Mouse (Mus musculus): ENCODE results near the gene Dad1. TPM values are rescaled to one million over a fixed set of nuclear protein-coding genes. Genes with fewer than 3 reads are reported as not detected.

The Dad1 gene
- total RNA-seq, 4 experiments from 2014 or later = 107 to 132 (median 119) TPM

GRCm38 (mm10) chr14:54225725-54226124 lies 28.2 kb downstream of the Dad1 start:
- no peak for DNase-seq (ENCODE audit: low spot score in 2 of 2)

- no peak for DNase-seq (ENCODE audit: low spot score in 2 of 2)
These were observed 29.1 kb downstream of the Dad1 start for GRCm38 (mm10) chr14:54224484-54225467.

- DNase-seq (ENCODE audit: low spot score in 2 of 2) = no peak
These were observed 29.9 kb downstream of the Dad1 start for GRCm38 (mm10) chr14:54224064-54224417.

GRCm38 (mm10) chr14:54223315-54224063 lies 30.4 kb downstream of the Dad1 start:
- no peak for DNase-seq (ENCODE audit: low spot score in 2 of 2)

- DNase-seq (ENCODE audit: low spot score in 2 of 2) = no peak
These were observed 31.6 kb downstream of the Dad1 start for GRCm38 (mm10) chr14:54222289-54222727.

- no peak for DNase-seq (ENCODE audit: low spot score in 2 of 2)
These were observed 32.3 kb downstream of the Dad1 start for GRCm38 (mm10) chr14:54221641-54222040.

GRCm38 (mm10) chr14:54220726-54221494 lies 33.0 kb downstream of the Dad1 start:
- DNase-seq (ENCODE audit: low spot score in 2 of 2) = no peak

GRCm38 (mm10) chr14:54219849-54220248 lies 34.1 kb downstream of the Dad1 start:
- DNase-seq (ENCODE audit: low spot score in 2 of 2) = no peak

- DNase-seq (ENCODE audit: low spot score in 2 of 2) = no peak
These were observed 34.6 kb downstream of the Dad1 start for GRCm38 (mm10) chr14:54219256-54219655.

GRCm38 (mm10) chr14:54218721-54219120 lies 35.2 kb downstream of the Dad1 start:
- DNase-seq (ENCODE audit: low spot score in 2 of 2) = no peak

- DNase-seq (ENCODE audit: low spot score in 2 of 2) = no peak
These were observed 35.7 kb downstream of the Dad1 start for GRCm38 (mm10) chr14:54218233-54218632.

- no peak for DNase-seq (ENCODE audit: low spot score in 2 of 2)
These were observed 37.8 kb downstream of the Dad1 start for GRCm38 (mm10) chr14:54216126-54216525.

GRCm38 (mm10) chr14:54214901-54215300 lies 39.0 kb downstream of the Dad1 start:
- no peak for DNase-seq (ENCODE audit: low spot score in 2 of 2)

GRCm38 (mm10) chr14:54214477-54214876 lies 39.4 kb downstream of the Dad1 start:
- no peak for DNase-seq (ENCODE audit: low spot score in 2 of 2)

- DNase-seq (ENCODE audit: low spot score in 2 of 2) = no peak
These were observed 40.2 kb downstream of the Dad1 start for GRCm38 (mm10) chr14:54213734-54214133.

- DNase-seq (ENCODE audit: low spot score in 2 of 2) = no peak
These were observed 42.1 kb downstream of the Dad1 start for GRCm38 (mm10) chr14:54211755-54212154.

GRCm38 (mm10) chr14:54211199-54211598 lies 42.7 kb downstream of the Dad1 start:
- DNase-seq (ENCODE audit: low spot score in 2 of 2) = no peak

- DNase-seq (ENCODE audit: low spot score in 2 of 2) = no peak
These were observed 43.5 kb downstream of the Dad1 start for GRCm38 (mm10) chr14:54210401-54210800.

GRCm38 (mm10) chr14:54209932-54210331 lies 44.0 kb downstream of the Dad1 start:
- DNase-seq (ENCODE audit: low spot score in 2 of 2) = no peak

- DNase-seq (ENCODE audit: low spot score in 2 of 2) = no peak
These were observed 45.2 kb downstream of the Dad1 start for GRCm38 (mm10) chr14:54208741-54209140.

- no peak for DNase-seq (ENCODE audit: low spot score in 2 of 2)
These were observed 46.0 kb downstream of the Dad1 start for GRCm38 (mm10) chr14:54207924-54208323.

Measured in layer of hippocampus, adult 8-10 months (tissue).